Mouse (Mus musculus) embryonic facial prominence, embryonic 15.5 days (tissue): ENCODE results near the gene Phf14. TPM values are rescaled to one million over a fixed set of nuclear protein-coding genes. Genes with fewer than 3 reads are reported as not detected.

Experiments used
- ATAC-seq: fragments of 200-750 bp; cut with Nextera tagmentation; 2 replicates; pipeline ENCODE4 v1.8.0; 2017; ENCODE audit warnings: low read depth, moderate TSS enrichment; ENCODE audit not compliant: insufficient number of reproducible peaks, low FRiP score, low TSS enrichment
- H3K27ac ChIP-seq: fragments of 300-500 bp; sonication (generic); replicated peaks from 2 replicates; pipeline ENCODE4 v1.5.1; 2015; ENCODE audit warnings: mild to moderate bottlenecking, inconsistent platforms
- H3K27me3 ChIP-seq: fragments of 300-500 bp; sonication (generic); 2 replicates; pipeline ENCODE4 v1.6.1; 2015; ENCODE audit warnings: inconsistent platforms
- H3K36me3 ChIP-seq: fragments of 300-500 bp; sonication (generic); 2 replicates; pipeline ENCODE4 v1.6.1; 2015; ENCODE audit warnings: mild to moderate bottlenecking, inconsistent platforms
- H3K4me1 ChIP-seq: fragments of 300-500 bp; sonication (generic); 2 replicates; pipeline ENCODE4 v1.6.1; 2015; ENCODE audit warnings: inconsistent platforms
- H3K4me2 ChIP-seq: fragments of 300-500 bp; sonication (generic); replicated peaks from 2 replicates; pipeline ENCODE4 v1.6.1; 2015; ENCODE audit warnings: mild to moderate bottlenecking, inconsistent platforms
- H3K4me3 ChIP-seq: fragments of 300-500 bp; sonication (generic); replicated peaks from 2 replicates; pipeline ENCODE4 v1.5.1; 2015; ENCODE audit warnings: mild to moderate bottlenecking, inconsistent platforms
- H3K9ac ChIP-seq: fragments of 300-500 bp; sonication (generic); 2 replicates; pipeline ENCODE4 v1.6.1; 2015; ENCODE audit warnings: inconsistent platforms
- H3K9me3 ChIP-seq: fragments of 300-500 bp; sonication (generic); replicated peaks from 2 replicates; pipeline ENCODE4 v1.6.1; 2016; ENCODE audit warnings: inconsistent platforms
- WGBS: fragments of 180-500 bp; shearing (Covaris S2); methylation state at CpG from one replicate; pipeline ENCODE4 v1.1.7; 2015; 5-methylcytosine and 5-hydroxymethylcytosine counted together
- polyA plus RNA-seq: library from polyadenylated mRNA; unstranded; fragments of >200 nt; fragmentation: Nextera tagmentation; extraction: Ambion mirVana; gene quantifications from 2 replicates; pipeline ENCODE4 v1.2.1, GENCODE M21; 2015

The Phf14 gene
- polyA plus RNA-seq, 1 experiment from 2014 or later: 73.9 TPM

DNA sequence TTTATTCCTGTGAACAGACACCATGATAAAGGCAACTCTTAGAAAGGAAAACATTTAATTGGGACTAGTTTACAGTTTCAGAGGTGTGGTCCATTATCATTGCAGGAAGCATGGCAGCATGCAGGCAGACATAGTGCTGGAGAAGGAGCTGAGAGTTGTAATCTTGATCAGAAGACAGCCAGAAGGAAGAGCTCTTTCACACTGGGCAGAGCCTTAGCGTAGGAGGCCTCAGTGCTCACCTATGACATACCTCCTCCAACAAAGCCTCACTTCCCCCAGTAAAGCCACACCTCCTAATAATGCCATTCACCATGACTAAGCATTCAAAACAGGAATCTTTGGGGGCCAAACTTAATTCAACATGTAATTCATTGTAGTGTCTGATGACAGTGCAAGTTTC lies 40.5 kb downstream of the Phf14 start:
- Histone ChIP-seq H3K27me3 (no peaks in the 10 kb centered on the region), H3K27ac (no peak overlapping the region), H3K4me3 (no peak overlapping the region), H3K4me1 (no peaks in the 10 kb centered on the region), H3K9ac (no peak overlapping the region), H3K36me3 (peaks cover 16% of the 10 kb centered on the region), H3K4me2 (no peak overlapping the region), H3K9me3 (no peaks in the 10 kb centered on the region)
- 96% methylated on average over 1 of the region's 1 CpGs for WGBS
- no peak for ATAC-seq

DNA sequence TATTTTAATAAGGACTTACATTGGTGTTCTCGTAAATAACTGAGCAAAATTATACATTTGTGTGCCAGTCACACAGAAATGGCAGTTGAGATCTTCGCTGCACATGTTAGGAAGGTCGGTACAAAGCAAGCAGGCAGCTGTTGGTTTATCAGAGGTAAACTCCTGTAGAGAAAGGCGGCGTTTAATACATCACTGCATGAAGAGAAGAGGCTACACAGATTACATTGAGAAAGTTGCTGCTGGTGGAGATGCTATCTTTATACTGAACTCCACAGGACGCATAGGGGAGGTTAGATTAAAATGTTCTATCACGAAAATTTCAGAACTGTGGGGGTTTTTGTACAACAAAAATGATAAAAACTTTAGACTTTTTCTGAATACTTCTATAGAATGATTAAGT lies 52.6 kb downstream of the Phf14 start:
- Histone ChIP-seq H3K9ac (no peak overlapping the region), H3K4me2 (no peak overlapping the region), H3K9me3 (no peaks in the 10 kb centered on the region), H3K36me3 (peaks cover 10% of the 10 kb centered on the region), H3K27me3 (no peaks in the 10 kb centered on the region), H3K27ac (no peak overlapping the region), H3K4me3 (no peak overlapping the region), H3K4me1 (no peaks in the 10 kb centered on the region)
- WGBS: 92% methylated on average over 7 of the region's 7 CpGs
- ATAC-seq: no peak

DNA sequence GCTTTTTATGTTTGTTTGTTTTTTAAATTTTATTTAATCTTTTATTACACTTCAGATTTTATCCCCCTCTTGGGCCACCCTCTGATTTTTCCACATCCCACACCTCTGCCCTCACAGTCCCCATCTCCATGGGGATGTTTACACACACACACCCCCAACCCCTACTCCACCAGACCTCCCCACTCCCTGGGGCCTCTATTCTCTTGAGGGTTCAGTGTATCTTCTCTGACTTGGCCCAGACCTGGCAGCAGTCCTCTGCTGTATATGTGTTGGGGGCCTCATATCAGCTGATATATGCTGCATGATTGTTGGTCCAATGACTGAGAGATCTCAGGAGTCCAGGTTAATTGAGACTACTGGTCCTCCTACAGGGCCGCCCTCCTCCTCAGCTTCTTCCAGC lies 86.2 kb downstream of the Phf14 start:
- H3K36me3 ChIP-seq: peaks cover 27% of the 10 kb centered on the region

DNA sequence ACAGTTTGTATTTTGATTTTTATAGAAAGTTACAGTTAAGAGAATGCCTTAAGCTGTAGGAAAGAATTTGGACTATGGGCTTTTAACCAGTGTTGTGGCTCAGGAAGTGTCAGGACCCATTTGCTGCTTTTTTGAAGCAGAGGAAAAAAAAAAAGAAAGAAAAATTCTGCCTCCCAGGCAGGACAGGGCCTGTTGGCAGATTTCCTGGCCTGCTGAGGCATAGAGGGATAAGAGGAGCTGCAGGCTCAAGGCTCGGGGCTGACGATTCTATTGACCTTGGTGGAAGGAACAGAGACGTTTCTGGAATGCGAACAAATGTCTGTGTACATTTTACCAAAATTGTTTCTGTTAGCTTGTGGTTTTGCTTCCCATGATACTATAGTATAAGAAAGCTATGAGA lies 91.0 kb downstream of the Phf14 start:
- no peak overlapping the region for H3K27ac ChIP-seq
- H3K36me3 ChIP-seq: peaks cover 29% of the 10 kb centered on the region
- 55% methylated on average over 4 of the region's 4 CpGs for WGBS
- H3K4me1 ChIP-seq: no peaks in the 10 kb centered on the region
- H3K27me3 ChIP-seq: no peaks in the 10 kb centered on the region
- no peaks in the 10 kb centered on the region for H3K9me3 ChIP-seq
- H3K9ac ChIP-seq: no peak overlapping the region
- ATAC-seq: no peak; the same call in 1 of the 2 replicates
- H3K4me2 ChIP-seq: no peak overlapping the region
- H3K4me3 ChIP-seq: no peak overlapping the region

More for the DNA sequence above, 86.2 kb downstream of the Phf14 start:
- Histone ChIP-seq H3K27me3 (no peaks in the 10 kb centered on the region), H3K4me1 (no peaks in the 10 kb centered on the region), H3K9ac (no peak overlapping the region), H3K4me3 (no peak overlapping the region), H3K4me2 (no peak overlapping the region), H3K27ac (no peak overlapping the region), H3K9me3 (no peaks in the 10 kb centered on the region)
- ATAC-seq: no peak
- 100% methylated on average over 1 of the region's 1 CpGs for WGBS

DNA sequence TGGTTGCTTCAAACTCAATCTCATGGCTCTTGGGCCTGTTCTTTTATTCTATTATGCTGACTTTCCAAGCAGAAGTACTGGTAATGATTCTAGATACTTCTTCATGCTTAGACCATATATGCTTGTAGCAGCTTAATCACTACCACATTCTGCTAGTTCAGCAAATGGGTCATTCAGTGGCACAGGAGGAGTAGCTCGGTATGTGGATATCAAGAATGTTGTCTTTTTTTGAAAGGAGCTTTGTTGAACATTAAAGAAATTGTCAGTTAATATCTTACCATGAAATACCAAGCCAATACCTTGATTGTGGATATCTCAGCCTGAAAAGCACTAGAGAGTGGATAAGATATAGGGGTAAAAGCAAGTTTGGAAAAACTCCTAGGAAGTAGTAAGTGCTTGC lies 91.9 kb downstream of the Phf14 start:
- no peaks in the 10 kb centered on the region for H3K27me3 ChIP-seq
- no peaks in the 10 kb centered on the region for H3K4me1 ChIP-seq
- ATAC-seq: no peak
- H3K9ac ChIP-seq: no peak overlapping the region
- no peaks in the 10 kb centered on the region for H3K9me3 ChIP-seq
- no peak overlapping the region for H3K4me3 ChIP-seq
- H3K27ac ChIP-seq: no peak overlapping the region
- 74% methylated on average over 1 of the region's 1 CpGs for WGBS
- peaks cover 29% of the 10 kb centered on the region for H3K36me3 ChIP-seq
- no peak overlapping the region for H3K4me2 ChIP-seq

DNA sequence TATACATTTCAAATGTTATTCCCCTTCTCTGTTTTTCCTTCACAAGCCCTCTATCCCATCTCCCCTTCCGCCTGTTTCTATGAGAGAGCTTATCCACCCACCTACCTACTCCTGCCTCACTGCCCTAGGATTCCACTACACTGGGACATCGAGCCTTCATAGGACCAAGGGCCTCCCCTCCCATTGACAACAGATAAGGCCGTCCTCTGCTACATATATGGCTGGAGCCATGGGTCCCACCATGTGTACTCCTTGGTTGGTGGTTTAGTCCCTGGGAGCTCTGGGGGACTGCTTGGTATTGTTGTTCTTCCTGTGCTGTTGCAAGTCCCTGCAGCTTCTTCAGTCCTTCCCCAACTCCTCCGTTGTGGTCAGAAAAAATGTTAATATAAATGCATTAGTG lies 97.8 kb downstream of the Phf14 start:
- Histone ChIP-seq H3K4me3 (no peak overlapping the region), H3K36me3 (peaks cover 8% of the 10 kb centered on the region), H3K4me1 (no peaks in the 10 kb centered on the region), H3K4me2 (no peak overlapping the region), H3K27ac (no peak overlapping the region), H3K27me3 (no peaks in the 10 kb centered on the region), H3K9ac (no peak overlapping the region), H3K9me3 (no peaks in the 10 kb centered on the region)
- 90% methylated on average over 4 of the region's 4 CpGs for WGBS
- ATAC-seq: no peak

DNA sequence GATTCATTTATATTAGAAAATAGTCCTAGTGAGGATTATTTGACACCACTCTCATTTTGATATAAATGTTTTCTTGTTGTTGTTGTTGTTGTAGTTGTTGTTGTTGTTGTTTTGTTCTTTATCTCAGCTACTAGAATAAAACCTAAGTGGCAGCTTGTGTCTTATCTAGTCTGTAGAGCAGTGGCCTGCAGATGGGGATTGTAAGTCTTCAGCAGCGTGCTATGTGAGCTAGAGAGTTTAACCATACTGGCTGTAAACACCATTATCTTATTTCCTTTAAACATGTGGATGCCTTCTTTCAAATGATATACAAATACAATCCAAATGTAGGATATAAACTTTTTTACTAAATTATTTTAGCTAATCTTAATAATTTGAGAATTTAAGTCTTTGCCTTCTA lies 98.4 kb downstream of the Phf14 start:
- Histone ChIP-seq H3K9me3 (no peaks in the 10 kb centered on the region), H3K4me3 (no peak overlapping the region), H3K27me3 (no peaks in the 10 kb centered on the region), H3K27ac (no peak overlapping the region), H3K4me2 (no peak overlapping the region), H3K4me1 (no peaks in the 10 kb centered on the region), H3K36me3 (peaks cover 6% of the 10 kb centered on the region), H3K9ac (no peak overlapping the region)
- 76% methylated on average over 1 of the region's 1 CpGs for WGBS
- ATAC-seq: no peak

DNA sequence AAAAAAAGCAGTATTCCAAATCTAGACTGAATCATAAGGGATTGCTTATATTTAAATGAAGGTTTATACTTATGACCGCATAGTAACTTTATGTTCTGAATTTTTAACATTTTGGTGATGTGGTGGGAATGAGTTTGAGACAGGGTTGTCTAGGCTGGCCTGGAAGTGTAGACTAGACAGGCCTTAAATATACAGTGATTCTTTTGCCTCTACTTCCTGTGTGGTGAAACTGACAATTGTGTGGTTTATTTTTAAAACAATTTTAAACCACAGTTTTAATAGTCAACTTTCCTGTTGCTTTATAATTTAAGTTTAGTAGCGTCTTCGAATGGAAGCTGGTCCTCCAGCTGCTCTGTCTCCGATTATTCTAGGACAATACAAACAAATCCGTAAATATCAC lies 104.5 kb downstream of the Phf14 start:
- no peak for ATAC-seq
- H3K27me3 ChIP-seq: no peaks in the 10 kb centered on the region
- no peaks in the 10 kb centered on the region for H3K9me3 ChIP-seq
- H3K4me2 ChIP-seq: no peak overlapping the region
- no peak overlapping the region for H3K4me3 ChIP-seq
- H3K4me1 ChIP-seq: no peaks in the 10 kb centered on the region
- H3K9ac ChIP-seq: no peak overlapping the region
- no peak overlapping the region for H3K27ac ChIP-seq
- WGBS: 93% methylated on average over 5 of the region's 5 CpGs
- H3K36me3 ChIP-seq: 0 out of 2 replicates have a peak, but pooled peaks cover 3% of the 10 kb centered on the region

DNA sequence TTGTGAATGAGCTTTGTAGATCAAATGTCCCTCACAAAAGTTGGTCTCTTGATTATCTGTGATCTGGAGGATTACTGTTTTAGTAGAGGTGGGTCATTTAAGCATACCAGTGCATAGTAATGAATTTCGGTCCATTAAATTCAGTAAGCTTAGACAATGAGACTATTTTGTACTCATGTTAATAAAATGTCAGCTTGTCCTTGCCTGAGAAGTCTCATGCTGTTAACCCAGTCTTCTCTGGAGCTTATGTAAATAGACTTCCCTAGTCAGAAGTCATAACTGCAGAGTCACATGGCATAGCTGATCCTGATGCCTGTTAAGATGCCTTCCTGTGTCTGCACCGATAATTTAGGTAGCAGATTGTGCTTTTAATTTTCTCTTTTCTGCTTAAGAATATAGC lies 106.4 kb downstream of the Phf14 start:
- no peaks in the 10 kb centered on the region for H3K9me3 ChIP-seq
- H3K4me1 ChIP-seq: no peaks in the 10 kb centered on the region
- H3K27ac ChIP-seq: no peak overlapping the region
- 72% methylated on average over 2 of the region's 2 CpGs for WGBS
- no peak overlapping the region for H3K4me2 ChIP-seq
- H3K9ac ChIP-seq: no peak overlapping the region
- no peaks in the 10 kb centered on the region for H3K27me3 ChIP-seq
- H3K4me3 ChIP-seq: no peak overlapping the region
- ATAC-seq: no peak
- H3K36me3 ChIP-seq: no peaks in the 10 kb centered on the region

DNA sequence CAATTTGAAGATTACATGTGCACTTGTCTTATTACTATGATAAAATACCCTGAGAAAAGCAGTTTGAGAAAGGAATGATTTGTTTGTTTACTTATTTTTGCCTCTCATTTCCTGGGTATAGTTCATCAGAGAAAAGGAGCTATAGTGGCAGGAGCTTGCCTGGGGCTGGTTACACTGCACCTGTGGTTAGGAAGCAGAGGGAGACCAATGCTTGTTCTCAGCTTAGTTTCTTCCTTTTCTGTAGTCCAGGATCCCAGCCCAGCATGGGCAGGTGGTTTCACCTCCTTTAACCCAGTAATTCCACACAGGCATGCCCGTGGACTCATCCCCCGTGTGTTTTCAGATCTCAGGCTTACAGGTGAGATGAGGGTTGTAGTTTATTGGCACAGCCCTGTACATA lies 107.1 kb downstream of the Phf14 start:
- no peak for ATAC-seq
- H3K4me2 ChIP-seq: no peak overlapping the region
- no peak overlapping the region for H3K27ac ChIP-seq
- no peaks in the 10 kb centered on the region for H3K9me3 ChIP-seq
- no peak overlapping the region for H3K9ac ChIP-seq
- H3K36me3 ChIP-seq: no peaks in the 10 kb centered on the region
- no peaks in the 10 kb centered on the region for H3K4me1 ChIP-seq
- no peaks in the 10 kb centered on the region for H3K27me3 ChIP-seq
- 89% methylated on average over 2 of the region's 2 CpGs for WGBS
- no peak overlapping the region for H3K4me3 ChIP-seq

DNA sequence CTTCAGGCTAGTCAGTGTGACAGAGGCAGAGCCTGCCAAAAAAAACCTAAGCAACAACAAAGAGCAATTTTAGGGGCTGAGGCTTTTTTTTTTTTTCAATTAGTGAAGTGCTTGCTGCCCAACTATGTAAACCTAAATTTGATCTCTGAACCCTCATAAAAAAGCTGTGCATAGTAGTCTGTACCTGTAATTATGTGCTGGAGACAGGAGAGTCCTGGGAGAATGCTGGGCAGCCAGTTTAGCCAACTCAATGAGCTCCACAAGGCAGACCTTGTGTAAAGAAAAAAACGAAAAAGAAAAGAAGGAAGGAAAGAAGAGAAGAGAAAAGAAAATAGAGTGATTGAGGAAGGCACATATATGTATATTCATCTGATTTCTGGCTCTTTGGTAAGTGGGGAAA lies 112.1 kb downstream of the Phf14 start:
- ATAC-seq: no peak
- H3K9ac ChIP-seq: no peak overlapping the region
- H3K27me3 ChIP-seq: no peaks in the 10 kb centered on the region
- H3K27ac ChIP-seq: no peak overlapping the region
- no peaks in the 10 kb centered on the region for H3K9me3 ChIP-seq
- no peaks in the 10 kb centered on the region for H3K4me1 ChIP-seq
- 74% methylated on average over 1 of the region's 1 CpGs for WGBS
- no peak overlapping the region for H3K4me3 ChIP-seq
- H3K4me2 ChIP-seq: no peak overlapping the region
- H3K36me3 ChIP-seq: peaks cover 9% of the 10 kb centered on the region; the same call in 1 of the 2 replicates

DNA sequence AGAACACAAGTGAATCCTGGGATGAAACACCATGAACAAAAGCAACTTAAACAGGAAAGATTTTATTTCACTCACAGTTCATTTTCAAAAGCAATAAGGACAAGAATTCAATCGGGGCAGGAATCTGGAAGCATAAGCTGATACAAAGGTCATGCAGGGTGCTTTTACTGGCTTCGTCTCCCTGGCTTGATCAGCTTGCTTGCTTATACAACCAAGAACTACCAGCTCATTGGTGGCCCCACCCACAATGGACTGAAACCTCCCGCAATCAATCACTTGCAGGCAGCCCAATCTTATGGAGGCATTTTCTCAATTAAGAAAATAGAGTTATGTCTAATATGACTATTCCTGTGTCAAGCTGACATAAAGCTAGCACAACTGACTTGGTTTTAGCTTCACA lies 112.5 kb downstream of the Phf14 start:
- H3K36me3 ChIP-seq: peaks cover 9% of the 10 kb centered on the region; the same call in 1 of the 2 replicates
- no peaks in the 10 kb centered on the region for H3K4me1 ChIP-seq
- no peak overlapping the region for H3K4me2 ChIP-seq
- no peaks in the 10 kb centered on the region for H3K9me3 ChIP-seq
- H3K9ac ChIP-seq: no peak overlapping the region
- H3K27ac ChIP-seq: no peak overlapping the region
- no peak overlapping the region for H3K4me3 ChIP-seq
- no peaks in the 10 kb centered on the region for H3K27me3 ChIP-seq
- no peak for ATAC-seq
- WGBS: 72% methylated on average over 3 of the region's 3 CpGs
